Mouse (Mus musculus): ENCODE results near the gene Tecpr2. TPM values are rescaled to one million over a fixed set of nuclear protein-coding genes. Genes with fewer than 3 reads are reported as not detected.

Gene Tecpr2
- polyA plus RNA-seq, 1 experiment from 2014 or later, result 7.6 TPM

DNA sequence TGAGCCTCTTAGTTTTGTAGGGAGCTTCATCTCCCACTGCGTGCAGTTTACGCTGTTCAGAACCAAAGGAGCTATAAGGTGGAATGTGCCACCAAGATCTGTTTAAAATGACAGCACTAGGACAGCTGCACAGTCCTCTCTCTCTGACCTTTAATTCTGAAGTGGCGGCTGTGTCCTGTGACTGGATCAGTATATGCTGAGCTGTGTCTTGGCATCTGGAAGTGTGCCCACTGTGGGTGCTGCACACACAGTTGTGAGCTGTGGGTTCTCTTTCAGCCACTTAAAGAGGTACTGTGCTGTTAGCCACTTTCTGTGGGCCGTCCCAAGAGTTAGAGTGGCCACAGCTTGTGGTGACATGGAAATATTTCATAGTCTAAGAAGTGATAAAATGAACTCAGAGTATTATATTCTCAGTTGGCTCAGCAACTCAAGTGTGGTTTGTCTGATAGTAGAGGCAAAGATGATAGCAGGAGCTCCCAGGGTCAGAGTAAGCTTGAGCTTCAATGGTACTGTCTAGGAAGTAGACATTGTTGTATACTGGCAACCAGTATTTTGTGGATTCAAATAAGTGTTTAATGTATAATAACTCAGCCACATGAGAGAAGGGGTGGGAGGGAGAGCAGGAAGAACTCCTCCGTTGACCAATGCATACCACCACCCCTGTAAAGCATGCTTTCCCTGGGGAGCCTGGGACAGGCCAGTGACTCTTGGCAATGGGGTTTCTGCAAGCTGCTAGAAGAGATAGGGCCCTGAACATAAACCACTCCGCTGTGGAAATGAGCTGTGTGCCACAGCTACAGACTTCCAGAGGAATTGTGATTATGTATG, 59.2 kb downstream of the Tecpr2 start:
- Histone ChIP-seq H3K9ac (replicated peaks; ENCODE audit: low read length) (no peak overlapping the region), H3K36me3 (ENCODE audit: control insufficient read depth, insufficient read depth, low read length) (peaks cover 62% of the 10 kb centered on the region), H3K27ac (replicated peaks; ENCODE audit: low read depth, low read length) (no peak overlapping the region), H3K4me3 (replicated peaks; ENCODE audit: low read depth, low read length) (no peak overlapping the region), H3K4me2 (ENCODE audit: low read length) (no peak overlapping the region), H3K27me3 (ENCODE audit: control insufficient read depth, insufficient read depth, low read length) (no peaks in the 10 kb centered on the region), H3K9me3 (ENCODE audit: control insufficient read depth, low read length) (no peaks in the 10 kb centered on the region), H3K4me1 (ENCODE audit: control insufficient read depth, insufficient read depth, low read length) (no peaks in the 10 kb centered on the region)
- ATAC-seq (ENCODE audit: low FRiP score, low TSS enrichment) (no peak), DNase-seq (no peak)
- 94% methylated on average over 6 of the region's 6 CpGs for WGBS

DNA sequence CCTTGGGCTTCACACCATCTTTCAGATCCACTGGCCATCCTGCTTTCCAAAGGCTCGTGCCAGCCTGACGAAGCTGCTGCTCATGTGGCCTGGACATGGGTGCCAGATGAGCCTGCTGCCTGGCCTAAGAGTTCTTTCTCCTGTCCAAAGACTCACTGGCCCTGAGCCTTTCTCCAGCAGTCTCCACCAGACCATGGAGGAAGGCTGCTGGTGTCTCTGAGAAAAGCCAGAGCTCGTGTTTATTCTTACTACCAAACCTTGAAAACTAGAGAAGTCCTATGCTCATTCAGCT, 59.8 kb downstream of the Tecpr2 start:
- no peak overlapping the region for H3K27ac ChIP-seq (replicated peaks; ENCODE audit: low read depth, low read length)
- WGBS, result 90% methylated on average over 3 of the region's 3 CpGs
- ATAC-seq (ENCODE audit: low FRiP score, low TSS enrichment), result no peak
- no peak for DNase-seq
- H3K4me1 ChIP-seq (ENCODE audit: control insufficient read depth, insufficient read depth, low read length), result no peaks in the 10 kb centered on the region
- peaks cover 60% of the 10 kb centered on the region for H3K36me3 ChIP-seq (ENCODE audit: control insufficient read depth, insufficient read depth, low read length)
- H3K9me3 ChIP-seq (ENCODE audit: control insufficient read depth, low read length), result no peaks in the 10 kb centered on the region
- H3K4me2 ChIP-seq (ENCODE audit: low read length), result no peak overlapping the region
- H3K9ac ChIP-seq (replicated peaks; ENCODE audit: low read length), result no peak overlapping the region
- H3K4me3 ChIP-seq (replicated peaks; ENCODE audit: low read depth, low read length), result no peak overlapping the region
- no peaks in the 10 kb centered on the region for H3K27me3 ChIP-seq (ENCODE audit: control insufficient read depth, insufficient read depth, low read length)

DNA sequence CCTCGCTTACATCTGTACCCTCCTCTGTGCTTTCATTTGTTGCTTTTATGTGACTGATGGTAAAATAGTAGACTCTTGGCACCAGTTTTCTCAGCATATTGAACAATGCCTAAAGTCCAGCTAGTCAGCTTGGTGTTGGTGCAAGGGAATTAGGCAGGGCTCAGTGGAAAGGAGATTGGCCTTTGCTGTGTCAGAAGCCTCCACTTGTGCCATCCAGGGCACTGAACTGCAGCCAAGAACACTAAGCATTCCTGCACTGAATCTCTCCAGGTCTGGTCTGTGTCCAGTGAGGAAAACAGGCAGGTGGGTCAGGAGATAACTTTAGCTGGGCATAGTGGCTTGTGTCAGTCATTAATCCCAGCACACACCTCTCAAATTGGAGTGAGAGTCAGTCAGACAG, 60.3 kb downstream of the Tecpr2 start:
- Histone ChIP-seq H3K4me1 (ENCODE audit: control insufficient read depth, insufficient read depth, low read length) (no peaks in the 10 kb centered on the region), H3K36me3 (ENCODE audit: control insufficient read depth, insufficient read depth, low read length) (peaks cover 59% of the 10 kb centered on the region), H3K9me3 (ENCODE audit: control insufficient read depth, low read length) (no peaks in the 10 kb centered on the region), H3K4me2 (ENCODE audit: low read length) (no peak overlapping the region), H3K9ac (replicated peaks; ENCODE audit: low read length) (no peak overlapping the region), H3K27ac (replicated peaks; ENCODE audit: low read depth, low read length) (no peak overlapping the region), H3K4me3 (replicated peaks; ENCODE audit: low read depth, low read length) (no peak overlapping the region), H3K27me3 (ENCODE audit: control insufficient read depth, insufficient read depth, low read length) (no peaks in the 10 kb centered on the region)
- no peak for DNase-seq
- ATAC-seq (ENCODE audit: low FRiP score, low TSS enrichment), result no peak
- WGBS, result 93% methylated on average over 1 of the region's 1 CpGs

DNA sequence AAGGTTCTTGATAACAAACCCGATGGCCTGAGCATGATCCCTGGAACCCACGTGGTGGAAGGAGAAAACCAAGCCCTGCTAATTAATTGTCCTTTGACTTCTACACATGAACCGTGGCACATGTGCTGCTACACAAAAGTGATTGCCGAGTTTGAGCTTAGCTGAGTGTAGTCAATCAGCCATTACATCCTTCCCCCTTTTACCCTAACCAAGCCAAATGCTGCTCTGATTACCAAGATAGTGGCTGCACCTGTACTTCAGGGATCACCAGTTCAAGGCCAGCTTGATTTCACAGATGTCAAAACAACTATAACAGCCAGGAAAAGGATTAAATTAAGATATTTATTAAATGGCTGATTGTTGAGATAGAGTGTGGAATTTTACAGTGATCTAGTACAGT, 61.1 kb downstream of the Tecpr2 start:
- Histone ChIP-seq H3K4me3 (replicated peaks; ENCODE audit: low read depth, low read length) (no peak overlapping the region), H3K9me3 (ENCODE audit: control insufficient read depth, low read length) (no peaks in the 10 kb centered on the region), H3K4me2 (ENCODE audit: low read length) (no peak overlapping the region), H3K9ac (replicated peaks; ENCODE audit: low read length) (no peak overlapping the region), H3K27me3 (ENCODE audit: control insufficient read depth, insufficient read depth, low read length) (no peaks in the 10 kb centered on the region), H3K4me1 (ENCODE audit: control insufficient read depth, insufficient read depth, low read length) (no peaks in the 10 kb centered on the region), H3K27ac (replicated peaks; ENCODE audit: low read depth, low read length) (no peak overlapping the region), H3K36me3 (ENCODE audit: control insufficient read depth, insufficient read depth, low read length) (peaks cover 56% of the 10 kb centered on the region)
- DNase-seq, result no peak
- WGBS, result 75% methylated on average over 4 of the region's 4 CpGs
- no peak for ATAC-seq (ENCODE audit: low FRiP score, low TSS enrichment)

DNA sequence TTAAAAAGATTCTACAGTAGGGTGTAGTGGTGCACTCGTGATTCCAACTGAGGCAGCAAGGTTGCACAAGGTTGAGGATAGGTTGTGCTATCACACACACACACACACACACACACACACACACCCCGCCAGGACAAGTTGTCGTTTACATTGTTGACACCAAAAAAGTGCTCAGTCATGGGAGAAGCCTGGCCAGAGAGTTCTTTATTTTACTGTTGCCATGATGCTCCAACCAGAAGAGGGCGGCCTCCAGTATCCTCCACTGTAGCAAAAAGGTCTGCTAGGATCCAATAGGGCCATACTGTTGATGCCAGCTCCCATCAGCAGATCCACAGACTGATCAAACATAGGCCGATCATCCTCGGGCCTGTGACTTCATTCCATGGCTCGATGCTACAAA, 62.2 kb downstream of the Tecpr2 start:
- no peak overlapping the region for H3K4me3 ChIP-seq (replicated peaks; ENCODE audit: low read depth, low read length)
- H3K9ac ChIP-seq (replicated peaks; ENCODE audit: low read length), result no peak overlapping the region
- no peaks in the 10 kb centered on the region for H3K27me3 ChIP-seq (ENCODE audit: control insufficient read depth, insufficient read depth, low read length)
- no peak overlapping the region for H3K4me2 ChIP-seq (ENCODE audit: low read length)
- no peak overlapping the region for H3K27ac ChIP-seq (replicated peaks; ENCODE audit: low read depth, low read length)
- ATAC-seq (ENCODE audit: low FRiP score, low TSS enrichment) (no peak), DNase-seq (no peak)
- no peaks in the 10 kb centered on the region for H3K4me1 ChIP-seq (ENCODE audit: control insufficient read depth, insufficient read depth, low read length)
- peaks cover 55% of the 10 kb centered on the region for H3K36me3 ChIP-seq (ENCODE audit: control insufficient read depth, insufficient read depth, low read length)
- no peaks in the 10 kb centered on the region for H3K9me3 ChIP-seq (ENCODE audit: control insufficient read depth, low read length)
- WGBS, result 86% methylated on average over 7 of the region's 7 CpGs

DNA sequence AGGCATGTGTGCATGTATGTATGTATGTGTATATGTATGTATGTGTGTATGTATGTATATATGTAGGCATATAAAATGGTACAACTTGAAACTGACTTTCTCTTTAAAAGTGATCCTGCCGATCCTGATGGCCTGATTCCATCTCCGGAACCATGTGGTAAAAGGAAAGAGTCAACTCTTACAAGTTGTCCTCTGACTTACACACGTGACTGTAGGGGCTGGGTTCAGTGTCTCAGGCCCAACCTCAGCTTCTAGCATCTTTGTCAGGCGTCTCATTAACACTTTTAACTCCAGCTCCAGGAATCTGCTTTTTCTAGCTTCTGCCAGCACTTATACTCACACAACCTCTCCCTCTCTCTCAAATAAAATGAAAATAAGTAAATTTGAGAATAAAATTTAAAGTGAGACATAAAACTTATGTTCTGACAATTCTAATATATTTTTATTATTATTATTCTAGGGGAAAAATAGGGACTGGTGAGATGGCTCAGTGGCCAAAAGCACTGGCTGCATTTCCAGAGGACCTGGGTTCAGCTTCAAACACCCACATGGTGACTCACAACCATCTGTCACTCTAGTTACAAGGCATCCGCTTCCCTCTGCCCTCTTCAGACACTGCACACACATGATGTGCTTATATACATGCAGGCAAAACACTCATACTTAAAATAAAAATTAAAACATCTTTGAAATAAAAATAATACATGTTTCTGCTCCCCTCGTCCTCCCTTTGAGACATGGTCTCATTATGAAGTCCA, 63.7 kb downstream of the Tecpr2 start:
- no peak overlapping the region for H3K4me3 ChIP-seq (replicated peaks; ENCODE audit: low read depth, low read length)
- no peaks in the 10 kb centered on the region for H3K9me3 ChIP-seq (ENCODE audit: control insufficient read depth, low read length)
- no peaks in the 10 kb centered on the region for H3K27me3 ChIP-seq (ENCODE audit: control insufficient read depth, insufficient read depth, low read length)
- H3K9ac ChIP-seq (replicated peaks; ENCODE audit: low read length), result no peak overlapping the region
- DNase-seq (no peak), ATAC-seq (ENCODE audit: low FRiP score, low TSS enrichment) (no peak)
- 88% methylated on average over 6 of the region's 6 CpGs for WGBS
- peaks cover 49% of the 10 kb centered on the region for H3K36me3 ChIP-seq (ENCODE audit: control insufficient read depth, insufficient read depth, low read length)
- H3K27ac ChIP-seq (replicated peaks; ENCODE audit: low read depth, low read length), result no peak overlapping the region
- no peaks in the 10 kb centered on the region for H3K4me1 ChIP-seq (ENCODE audit: control insufficient read depth, insufficient read depth, low read length)
- no peak overlapping the region for H3K4me2 ChIP-seq (ENCODE audit: low read length)

DNA sequence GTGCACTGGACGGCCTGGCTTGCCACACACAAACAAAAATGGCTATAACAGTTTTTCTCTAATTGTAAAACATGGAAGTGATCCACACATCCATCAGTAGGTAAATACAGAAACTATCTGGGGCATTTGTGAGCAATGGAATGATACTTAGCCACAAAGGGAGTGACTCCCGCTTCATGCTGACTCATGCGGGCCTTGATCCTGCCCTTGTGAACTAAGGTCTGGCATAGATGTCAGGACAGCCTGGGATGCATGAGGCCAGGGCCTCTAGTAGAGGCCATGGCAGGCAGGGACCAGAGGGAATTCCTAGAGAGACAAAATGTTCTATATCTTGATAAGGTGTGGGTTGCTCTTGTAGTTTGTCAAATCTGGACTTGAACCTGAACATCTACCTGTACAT, 64.4 kb downstream of the Tecpr2 start:
- ATAC-seq (ENCODE audit: low FRiP score, low TSS enrichment) (no peak), DNase-seq (no peak)
- no peak overlapping the region for H3K4me2 ChIP-seq (ENCODE audit: low read length)
- H3K4me1 ChIP-seq (ENCODE audit: control insufficient read depth, insufficient read depth, low read length), result no peaks in the 10 kb centered on the region
- 93% methylated on average over 3 of the region's 3 CpGs for WGBS
- H3K27ac ChIP-seq (replicated peaks; ENCODE audit: low read depth, low read length), result no peak overlapping the region
- no peak overlapping the region for H3K4me3 ChIP-seq (replicated peaks; ENCODE audit: low read depth, low read length)
- peaks cover 42% of the 10 kb centered on the region for H3K36me3 ChIP-seq (ENCODE audit: control insufficient read depth, insufficient read depth, low read length)
- no peaks in the 10 kb centered on the region for H3K9me3 ChIP-seq (ENCODE audit: control insufficient read depth, low read length)
- no peaks in the 10 kb centered on the region for H3K27me3 ChIP-seq (ENCODE audit: control insufficient read depth, insufficient read depth, low read length)
- H3K9ac ChIP-seq (replicated peaks; ENCODE audit: low read length), result no peak overlapping the region

DNA sequence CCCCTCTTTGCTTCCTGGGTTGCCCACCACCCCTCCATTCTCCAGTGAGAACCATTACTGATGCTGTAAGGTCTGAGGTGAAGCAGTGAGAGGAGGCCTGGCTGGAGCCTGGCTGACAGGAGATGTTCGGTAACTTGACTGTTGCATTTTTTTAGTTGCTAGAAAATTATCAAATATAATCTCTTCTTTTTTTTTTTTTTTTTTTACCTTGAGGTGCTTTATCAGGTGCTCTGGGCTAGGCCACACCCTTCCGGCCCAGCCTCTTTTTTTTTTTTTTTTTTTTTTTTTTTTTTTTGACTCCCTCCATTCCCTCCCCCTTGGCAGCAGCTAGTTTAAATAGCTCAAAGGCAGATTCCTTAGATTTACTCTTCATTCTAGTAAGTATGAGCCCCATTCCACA, 64.8 kb downstream of the Tecpr2 start:
- no peaks in the 10 kb centered on the region for H3K4me1 ChIP-seq (ENCODE audit: control insufficient read depth, insufficient read depth, low read length)
- H3K4me2 ChIP-seq (ENCODE audit: low read length), result no peak overlapping the region
- ATAC-seq (ENCODE audit: low FRiP score, low TSS enrichment) (no peak), DNase-seq (no peak)
- H3K36me3 ChIP-seq (ENCODE audit: control insufficient read depth, insufficient read depth, low read length), result peaks cover 40% of the 10 kb centered on the region
- H3K4me3 ChIP-seq (replicated peaks; ENCODE audit: low read depth, low read length), result no peak overlapping the region
- H3K9me3 ChIP-seq (ENCODE audit: control insufficient read depth, low read length), result no peaks in the 10 kb centered on the region
- WGBS, result 88% methylated on average over 2 of the region's 2 CpGs
- no peaks in the 10 kb centered on the region for H3K27me3 ChIP-seq (ENCODE audit: control insufficient read depth, insufficient read depth, low read length)
- H3K27ac ChIP-seq (replicated peaks; ENCODE audit: low read depth, low read length), result no peak overlapping the region
- no peak overlapping the region for H3K9ac ChIP-seq (replicated peaks; ENCODE audit: low read length)
